Mouse (Mus musculus) ES-E14 (cell line): ENCODE measurements around the gene Rps2. TPM values are rescaled to one million over a fixed set of nuclear protein-coding genes. Genes with fewer than 3 reads are reported as not detected.

Experiments used
- DNase-seq: peaks from one replicate; pipeline ENCODE4 v3.0.0-alpha.2; 2013; ENCODE audit warnings: low read depth, low spot score
- H3K27ac ChIP-seq: 2 replicates; pipeline ENCODE4 v1.5.1; 2012; ENCODE audit warnings: low read depth, mild to moderate bottlenecking, low read length, moderate library complexity, mixed read lengths; ENCODE audit not compliant: poor library complexity, insufficient read depth, severe bottlenecking
- H3K36me3 ChIP-seq: 2 replicates; pipeline ENCODE4 v1.6.1; 2012; ENCODE audit warnings: mild to moderate bottlenecking, low read length, moderate library complexity, mixed read lengths; ENCODE audit not compliant: control insufficient read depth, poor library complexity, insufficient read depth, severe bottlenecking
- H3K4me1 ChIP-seq, 2 experiments: fragments of 150-350 bp in 1 of 2; sonication (generic) in 1 of 2; 2 replicates each; pipeline ENCODE4 v1.6.1; 2012; ENCODE audit warnings: low read length in 2 of 2, mild to moderate bottlenecking in 1 of 2, mixed read lengths in 1 of 2; ENCODE audit not compliant: control insufficient read depth in 2 of 2, insufficient read depth in 2 of 2, poor library complexity in 1 of 2
- H3K4me3 ChIP-seq, 2 experiments: fragments of 150-350 bp in 1 of 2; sonication (generic) in 1 of 2; 2 replicates each; pipeline ENCODE4 v1.5.1; 2012; ENCODE audit warnings: low read length in 2 of 2, low read depth in 1 of 2, mild to moderate bottlenecking in 1 of 2, mixed read lengths in 1 of 2; ENCODE audit not compliant: insufficient read depth in 1 of 2, poor library complexity in 1 of 2, severe bottlenecking in 1 of 2
- H3K9ac ChIP-seq: 2 replicates; pipeline ENCODE4 v1.6.1; 2012; ENCODE audit warnings: low read depth, mild to moderate bottlenecking, low read length, mixed read lengths; ENCODE audit not compliant: poor library complexity, insufficient read depth, severe bottlenecking
- H3K9me3 ChIP-seq: fragments of 150-350 bp; sonication (generic); 2 replicates; pipeline ENCODE4 v1.6.1; 2012; ENCODE audit warnings: low read depth, mild to moderate bottlenecking, low read length; ENCODE audit not compliant: control insufficient read depth, insufficient read depth
- CHD2 ChIP-seq: IDR thresholded peaks from 2 replicates; pipeline ENCODE4 v1.6.1; 2014; ENCODE audit warnings: mild to moderate bottlenecking, low read depth, low read length, inconsistent platforms
- HCFC1 ChIP-seq: IDR thresholded peaks from 2 replicates; pipeline ENCODE4 v1.6.1; 2012; ENCODE audit warnings: low read length, inconsistent platforms, borderline replicate concordance; ENCODE audit not compliant: insufficient read depth
- MAFK ChIP-seq: IDR thresholded peaks from 2 replicates; pipeline ENCODE4 v1.6.1; 2014; ENCODE audit warnings: mild to moderate bottlenecking, low read depth, low read length, inconsistent platforms; ENCODE audit not compliant: insufficient read depth
- ZC3H11A ChIP-seq: IDR thresholded peaks from 2 replicates; pipeline ENCODE4 v1.6.1; 2012; ENCODE audit warnings: low read depth, mild to moderate bottlenecking, inconsistent platforms, low read length, borderline replicate concordance
- ZNF384 ChIP-seq: IDR thresholded peaks from 2 replicates; pipeline ENCODE4 v1.6.1; 2012; ENCODE audit warnings: low read depth, low read length, inconsistent platforms
- in situ Hi-C, 2 experiments: fragments of 600-800 bp; cut with MboI; formaldehyde crosslinking; loops; one replicate each; pipeline ENCODE4 v1.15.1; 2025; ENCODE audit warnings: low sequenced_read_pairs in 2 of 2, inconsistent platforms in 1 of 2; ENCODE audit not compliant: unreplicated experiment in 2 of 2
- total RNA-seq: library from RNA; depleted of rRNA; stranded (reverse); fragments of 300-350 nt; gene quantifications from 2 replicates; pipeline ENCODE4 v1.2.3, GENCODE M21; 2012

Rps2 gene
- total RNA-seq, 1 experiment, result 3,661 TPM

GRCm38 (mm10) chr17:24739926-24740325 lies 22.0 kb downstream of the Rps2 start:
- Histone ChIP-seq H3K4me3 (no peak overlapping the region), H3K9me3 (no peaks in the 10 kb centered on the region), H3K9ac (no peak overlapping the region), H3K36me3 (no peaks in the 10 kb centered on the region), H3K4me1 (peaks cover 0 to 13% of the 10 kb centered on the region in 2 experiments; a peak in 2 of 4 replicates), H3K27ac (no peak overlapping the region)
- in situ Hi-C loops, result no loop called here
- TF ChIP-seq ZNF384, result no peak
- no peak for TF ChIP-seq CHD2
- no peak for TF ChIP-seq HCFC1
- TF ChIP-seq MAFK, result no peak
- TF ChIP-seq ZC3H11A, result no peak
- DNase-seq, result no peak

- Histone ChIP-seq H3K36me3 (no peaks in the 10 kb centered on the region), H3K9me3 (no peaks in the 10 kb centered on the region), H3K4me3 (no peak overlapping the region), H3K4me1 (peaks cover 0 to 6% of the 10 kb centered on the region in 2 experiments; a peak in 1 of 4 replicates), H3K9ac (no peak overlapping the region), H3K27ac (no peak overlapping the region)
- DNase-seq, result no peak
- in situ Hi-C loops, result no loop called here
- no peak for TF ChIP-seq MAFK
- no peak for TF ChIP-seq ZNF384
- no peak for TF ChIP-seq HCFC1
- no peak for TF ChIP-seq ZC3H11A
- TF ChIP-seq CHD2, result no peak
Observed at GRCm38 (mm10) chr17:24742307-24742706, 24.4 kb downstream of the Rps2 start.

GRCm38 (mm10) chr17:24743896-24744295 lies 26.0 kb downstream of the Rps2 start:
- Histone ChIP-seq H3K9me3 (no peaks in the 10 kb centered on the region), H3K9ac (no peak overlapping the region), H3K4me3 (no peak overlapping the region), H3K36me3 (no peaks in the 10 kb centered on the region), H3K27ac (no peak overlapping the region), H3K4me1 (peaks cover 0 to 8% of the 10 kb centered on the region in 2 experiments; a peak in 1 of 4 replicates)
- TF ChIP-seq ZNF384, result no peak
- TF ChIP-seq HCFC1, result no peak
- no peak for TF ChIP-seq MAFK
- TF ChIP-seq ZC3H11A, result no peak
- in situ Hi-C loops, result no loop called here
- no peak for DNase-seq

GRCm38 (mm10) chr17:24744381-24744780 lies 26.5 kb downstream of the Rps2 start:
- TF ChIP-seq ZNF384 (no peak), CHD2 (no peak), MAFK (no peak), HCFC1 (no peak), ZC3H11A (no peak)
- in situ Hi-C loops, result no loop called here
- H3K9me3 ChIP-seq, result no peaks in the 10 kb centered on the region

More at GRCm38 (mm10) chr17:24744381-24744780, 26.5 kb downstream of the Rps2 start:
- H3K27ac ChIP-seq, result no peak overlapping the region
- no peak overlapping the region for H3K9ac ChIP-seq
- peaks cover 0 to 7% of the 10 kb centered on the region in 2 experiments; a peak in 1 of 4 replicates for H3K4me1 ChIP-seq
- H3K36me3 ChIP-seq, result no peaks in the 10 kb centered on the region
- H3K4me3 ChIP-seq, result no peak overlapping the region
- no peak for DNase-seq
